Mouse (Mus musculus) cerebellum, adult 11-12 months (tissue): ENCODE measurements around the gene Steap3.

ENCODE experiments used
- DNase-seq: peaks from one replicate; pipeline ENCODE4 v3.0.0; 2022

Steap3 gene

GRCm38 (mm10) chr1:120249842-120250241 is 22.7 kb downstream of the Steap3 start:
- DNase-seq = no peak

GRCm38 (mm10) chr1:120248156-120248555 is 24.3 kb downstream of the Steap3 start:
- no peak for DNase-seq

- no peak for DNase-seq
Measured at GRCm38 (mm10) chr1:120247351-120247750, 25.2 kb downstream of the Steap3 start.

- DNase-seq = no peak
Measured at GRCm38 (mm10) chr1:120246946-120247345, 25.6 kb downstream of the Steap3 start.

- DNase-seq = peak; percentile 9
Measured at GRCm38 (mm10) chr1:120245661-120246131, 26.8 kb downstream of the Steap3 start.

GRCm38 (mm10) chr1:120244646-120245045 is 27.9 kb downstream of the Steap3 start:
- DNase-seq = no peak

- DNase-seq = no peak
Measured at GRCm38 (mm10) chr1:120243987-120244386, 28.5 kb downstream of the Steap3 start.

- DNase-seq = no peak
Measured at GRCm38 (mm10) chr1:120237068-120237467, 35.4 kb downstream of the Steap3 start.

GRCm38 (mm10) chr1:120236424-120236823 is 36.1 kb downstream of the Steap3 start:
- no peak for DNase-seq

- no peak for DNase-seq
Measured at GRCm38 (mm10) chr1:120235631-120236215, 36.8 kb downstream of the Steap3 start.

GRCm38 (mm10) chr1:120232170-120232569 is 40.3 kb downstream of the Steap3 start:
- no peak for DNase-seq

- no peak for DNase-seq
Measured at GRCm38 (mm10) chr1:120231334-120231733, 41.2 kb downstream of the Steap3 start.

GRCm38 (mm10) chr1:120229723-120230471 is 42.6 kb downstream of the Steap3 start:
- no peak for DNase-seq

GRCm38 (mm10) chr1:120223613-120224012 is 48.9 kb downstream of the Steap3 start:
- DNase-seq = no peak

- DNase-seq = no peak
Measured at GRCm38 (mm10) chr1:120221285-120221684, 51.2 kb downstream of the Steap3 start.

GRCm38 (mm10) chr1:120220841-120221240 is 51.7 kb downstream of the Steap3 start:
- no peak for DNase-seq

- DNase-seq = no peak
Measured at GRCm38 (mm10) chr1:120208502-120209230, 63.8 kb downstream of the Steap3 start.

- peak; percentile 42 for DNase-seq
Measured at GRCm38 (mm10) chr1:120207568-120207967, 64.9 kb downstream of the Steap3 start.

- DNase-seq = no peak
Measured at GRCm38 (mm10) chr1:120204834-120205233, 67.7 kb downstream of the Steap3 start.

- DNase-seq = no peak
Measured at GRCm38 (mm10) chr1:120203836-120204235, 68.7 kb downstream of the Steap3 start.

- DNase-seq = no peak
Measured at GRCm38 (mm10) chr1:120202542-120202941, 70.0 kb downstream of the Steap3 start.

GRCm38 (mm10) chr1:120198942-120199341 is 73.6 kb downstream of the Steap3 start:
- DNase-seq = no peak

- DNase-seq = no peak
Measured at GRCm38 (mm10) chr1:120198151-120198550, 74.4 kb downstream of the Steap3 start.

GRCm38 (mm10) chr1:120197189-120197588 is 75.3 kb downstream of the Steap3 start:
- DNase-seq = peak; percentile 4
